Mouse (Mus musculus) liver, embryonic 12.5 days (tissue): Measurements from ENCODE around the gene Acbd4. TPM values are rescaled to one million over a fixed set of nuclear protein-coding genes. Genes with fewer than 3 reads are reported as not detected.

Experiments used
- ATAC-seq: fragments of 200-750 bp; cut with Nextera tagmentation; 2 replicates; pipeline ENCODE4 v1.8.0; 2017; ENCODE audit warnings: moderate number of reproducible peaks, mild to moderate bottlenecking, moderate library complexity
- H3K27ac ChIP-seq: fragments of 300-500 bp; sonication (generic); 2 replicates; pipeline ENCODE4 v1.5.1; 2016; ENCODE audit warnings: mild to moderate bottlenecking
- H3K27me3 ChIP-seq: fragments of 300-500 bp; sonication (generic); replicated peaks from 2 replicates; pipeline ENCODE4 v1.6.1; 2016; ENCODE audit warnings: mild to moderate bottlenecking, moderate library complexity
- H3K36me3 ChIP-seq: fragments of 300-500 bp; sonication (generic); 2 replicates; pipeline ENCODE4 v1.6.1; 2016; ENCODE audit warnings: mild to moderate bottlenecking, moderate library complexity
- H3K4me1 ChIP-seq: fragments of 300-500 bp; sonication (generic); 2 replicates; pipeline ENCODE4 v1.6.1; 2016
- H3K4me2 ChIP-seq: fragments of 300-500 bp; sonication (generic); 2 replicates; pipeline ENCODE4 v1.6.1; 2016; ENCODE audit warnings: mild to moderate bottlenecking, moderate library complexity
- H3K4me3 ChIP-seq: fragments of 300-500 bp; sonication (generic); 2 replicates; pipeline ENCODE4 v1.5.1; 2016; ENCODE audit warnings: mild to moderate bottlenecking, moderate library complexity
- H3K9ac ChIP-seq: fragments of 300-500 bp; sonication (generic); 2 replicates; pipeline ENCODE4 v1.6.1; 2016; ENCODE audit warnings: mild to moderate bottlenecking, moderate library complexity
- H3K9me3 ChIP-seq: fragments of 300-500 bp; sonication (generic); replicated peaks from 2 replicates; pipeline ENCODE4 v1.6.1; 2016; ENCODE audit warnings: mild to moderate bottlenecking, moderate library complexity
- WGBS: fragments of 180-500 bp; shearing (Covaris S2); methylation state at CpG from one replicate; pipeline ENCODE4 v1.1.7; 2016; ENCODE audit not compliant: insufficient replicate concordance; 5-methylcytosine and 5-hydroxymethylcytosine counted together
- polyA plus RNA-seq: library from polyadenylated mRNA; unstranded; fragments of >200 nt; fragmentation: Nextera tagmentation; extraction: Ambion mirVana; gene quantifications from 2 replicates; pipeline ENCODE4 v1.2.1, GENCODE M21; 2016

Acbd4 gene
- polyA plus RNA-seq = 40.6 and 46.1 TPM in 2 replicates

DNA sequence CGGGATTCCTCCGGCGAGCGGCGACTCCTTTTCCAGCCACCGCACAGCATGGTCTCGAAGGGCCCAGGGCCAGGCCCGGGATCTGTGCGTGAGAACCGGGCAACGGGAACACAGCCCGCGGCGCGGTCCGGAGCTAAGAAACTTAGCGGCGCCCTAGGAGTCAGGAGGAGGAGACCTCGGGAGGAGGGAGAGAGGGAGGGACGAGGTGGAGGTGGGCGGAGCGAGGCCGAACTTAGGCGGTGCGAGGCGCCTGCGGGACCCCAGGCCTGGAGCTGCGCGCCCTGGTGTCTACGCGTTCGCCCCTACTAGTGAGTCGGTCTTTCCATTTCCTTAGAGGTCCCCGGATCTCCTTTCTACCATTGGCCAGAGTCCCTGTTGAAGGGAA is at the start of gene Acbd4, which contains the start of gene Plcd3:
Acbd4 (plus strand) TSS at position 202 of the 385 bp plus-strand sequence.
Plcd3 (minus strand) TSS at position 178 of the 385 bp plus-strand sequence.
- ATAC-seq = peak; percentile 19; the same call in 1 of the 2 replicates
- peak within 1 kb of the TSS; percentile 75 for H3K4me2 ChIP-seq
- peak within 1 kb of the TSS; percentile 67 for H3K4me3 ChIP-seq
- peak within 1 kb of the TSS; percentile 55 for H3K9ac ChIP-seq
- H3K36me3 ChIP-seq = peaks cover 15% of the 10 kb centered on the region
- peak within 1 kb of the TSS; percentile 27; the same call in 1 of the 2 replicates for H3K27ac ChIP-seq
- H3K27me3 ChIP-seq = peaks cover 56% of the 10 kb centered on the region
- peaks cover 59% of the 10 kb centered on the region for H3K4me1 ChIP-seq
- H3K9me3 ChIP-seq = no peaks in the 10 kb centered on the region
- WGBS = 1% methylated on average over 34 of the region's 34 CpGs

GRCm38 (mm10) chr11:103052078-103052477 is 49.4 kb upstream of the Acbd4 start:
- Histone ChIP-seq H3K9me3 (no peaks in the 10 kb centered on the region), H3K27ac (no peak overlapping the region), H3K27me3 (no peaks in the 10 kb centered on the region), H3K4me1 (no peaks in the 10 kb centered on the region), H3K9ac (no peak overlapping the region), H3K4me3 (no peak overlapping the region), H3K36me3 (peaks cover 80% of the 10 kb centered on the region), H3K4me2 (no peak overlapping the region)
- 84% methylated on average over 6 of the region's 6 CpGs for WGBS
- ATAC-seq = no peak

DNA sequence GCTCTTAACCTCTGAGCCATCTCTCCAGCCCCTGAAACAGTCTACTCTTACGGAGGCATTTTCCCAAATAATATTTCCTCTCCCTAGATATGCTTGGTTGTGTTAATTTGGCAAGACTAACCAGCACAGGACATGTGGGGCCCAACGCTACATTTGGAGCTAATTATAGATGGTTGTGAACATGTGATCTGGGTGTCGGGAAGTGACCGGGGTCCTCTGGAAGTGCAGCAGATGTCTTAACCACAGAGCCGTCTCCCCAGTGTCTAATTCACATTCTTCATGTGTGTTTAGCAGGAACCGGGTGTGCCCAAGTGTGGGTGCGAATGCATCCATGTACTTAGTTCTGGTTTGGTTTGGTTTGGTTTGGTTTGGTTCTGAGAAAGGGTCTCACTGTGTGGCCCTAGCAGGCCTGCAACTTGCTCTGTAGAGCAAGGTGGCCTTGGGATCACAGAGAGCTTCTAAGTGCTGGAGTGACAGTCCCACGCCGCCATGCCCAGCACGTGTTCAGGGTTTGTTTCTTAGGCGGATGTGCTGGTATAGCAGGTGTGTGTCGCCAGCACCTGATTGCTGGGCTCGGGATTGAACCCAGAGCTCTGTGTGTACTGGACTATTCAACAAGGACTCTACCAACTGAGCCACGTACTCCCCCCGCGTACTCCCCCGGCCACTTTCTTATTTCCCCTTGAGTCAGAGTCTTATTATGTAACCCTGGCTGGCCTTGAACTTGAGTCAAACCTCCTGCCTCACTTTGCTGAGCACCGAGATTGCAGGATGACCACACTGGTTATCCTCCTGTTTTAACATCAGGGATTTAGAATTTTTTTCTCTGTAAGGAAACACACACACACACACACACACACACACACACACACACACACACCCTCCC is 48.0 kb upstream of the Acbd4 start:
- ATAC-seq = no peak

GRCm38 (mm10) chr11:103054798-103055197 is 46.7 kb upstream of the Acbd4 start:
- Histone ChIP-seq H3K4me3 (no peak overlapping the region), H3K27ac (no peak overlapping the region), H3K27me3 (no peaks in the 10 kb centered on the region), H3K36me3 (peaks cover 94% of the 10 kb centered on the region), H3K9ac (no peak overlapping the region), H3K4me1 (no peaks in the 10 kb centered on the region), H3K9me3 (no peaks in the 10 kb centered on the region), H3K4me2 (no peak overlapping the region)
- ATAC-seq = no peak
- WGBS = 37% methylated on average over 6 of the region's 6 CpGs

More for the DNA sequence above, 48.0 kb upstream of the Acbd4 start:
- Histone ChIP-seq H3K4me3 (no peak overlapping the region), H3K9ac (no peak overlapping the region), H3K36me3 (peaks cover 85% of the 10 kb centered on the region), H3K4me2 (no peak overlapping the region), H3K27ac (no peak overlapping the region), H3K27me3 (no peaks in the 10 kb centered on the region), H3K4me1 (no peaks in the 10 kb centered on the region), H3K9me3 (no peaks in the 10 kb centered on the region)
- WGBS = 81% methylated on average over 18 of the region's 18 CpGs

DNA sequence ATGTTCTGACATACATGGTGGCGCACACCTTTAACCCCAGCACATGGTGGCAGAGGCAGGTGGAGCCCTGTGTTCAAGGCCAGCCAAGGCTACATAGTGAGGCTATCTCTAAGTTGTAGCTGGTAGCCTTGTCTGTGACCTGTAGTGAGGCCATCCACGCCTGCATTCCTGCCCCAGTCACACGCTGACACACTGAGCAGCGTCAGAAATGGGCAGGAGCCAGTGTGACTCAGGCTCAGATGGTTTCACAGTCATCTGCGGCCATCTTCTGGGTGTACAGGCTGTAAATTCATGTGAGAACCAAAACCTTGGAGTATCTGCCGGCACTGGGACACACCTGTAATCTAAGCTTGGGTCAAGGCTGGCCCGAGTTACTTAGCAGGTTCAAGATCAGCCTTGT is 44.8 kb upstream of the Acbd4 start:
- no peak overlapping the region for H3K27ac ChIP-seq
- H3K4me1 ChIP-seq = no peaks in the 10 kb centered on the region
- no peak overlapping the region for H3K9ac ChIP-seq
- no peak for ATAC-seq
- no peak overlapping the region for H3K4me3 ChIP-seq
- no peaks in the 10 kb centered on the region for H3K27me3 ChIP-seq
- WGBS = 88% methylated on average over 7 of the region's 7 CpGs
- H3K4me2 ChIP-seq = no peak overlapping the region
- H3K36me3 ChIP-seq = peaks cover 95% of the 10 kb centered on the region
- no peaks in the 10 kb centered on the region for H3K9me3 ChIP-seq

DNA sequence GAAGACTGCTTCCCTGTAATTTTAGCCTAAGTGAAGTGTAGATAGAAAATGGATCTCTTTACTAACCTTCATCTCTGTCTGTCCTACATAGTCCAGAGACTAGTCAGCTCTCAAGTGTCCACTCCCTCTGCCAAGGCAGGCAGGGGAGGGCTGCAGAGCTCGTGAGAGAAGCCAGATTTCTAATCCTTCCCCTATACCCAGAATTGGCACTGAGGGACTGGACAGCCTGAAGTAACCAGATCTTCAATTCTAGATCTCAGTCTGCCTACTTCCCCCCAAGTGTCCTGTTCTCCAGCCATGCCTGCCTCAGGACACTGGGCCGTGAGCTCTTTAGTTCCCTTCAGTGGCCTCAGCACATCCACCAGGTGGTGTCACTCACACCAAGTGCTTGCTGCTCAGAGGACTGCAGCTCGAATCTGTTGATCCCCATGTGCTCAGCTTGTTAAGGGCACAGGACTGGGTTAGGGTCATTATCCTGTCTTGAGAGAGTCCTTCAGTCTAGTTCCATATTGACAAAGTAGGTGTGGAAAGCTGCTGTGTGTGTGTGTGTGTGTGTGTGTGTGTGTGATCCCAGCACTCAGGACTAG is 42.9 kb upstream of the Acbd4 start:
- ATAC-seq = no peak
- Histone ChIP-seq H3K4me3 (no peak overlapping the region), H3K27me3 (no peaks in the 10 kb centered on the region), H3K9me3 (no peaks in the 10 kb centered on the region), H3K36me3 (peaks cover 92% of the 10 kb centered on the region), H3K4me2 (no peak overlapping the region), H3K9ac (no peak overlapping the region), H3K27ac (no peak overlapping the region), H3K4me1 (no peaks in the 10 kb centered on the region)
- 73% methylated on average over 3 of the region's 3 CpGs for WGBS

- Histone ChIP-seq H3K4me1 (no peaks in the 10 kb centered on the region), H3K4me2 (no peak overlapping the region), H3K9ac (no peak overlapping the region), H3K36me3 (peaks cover 92% of the 10 kb centered on the region), H3K4me3 (no peak overlapping the region), H3K27me3 (no peaks in the 10 kb centered on the region), H3K9me3 (no peaks in the 10 kb centered on the region), H3K27ac (no peak overlapping the region)
- ATAC-seq = no peak
- 85% methylated on average over 14 of the region's 14 CpGs for WGBS
These were observed 35.1 kb upstream of the Acbd4 start for GRCm38 (mm10) chr11:103066191-103067050.

DNA sequence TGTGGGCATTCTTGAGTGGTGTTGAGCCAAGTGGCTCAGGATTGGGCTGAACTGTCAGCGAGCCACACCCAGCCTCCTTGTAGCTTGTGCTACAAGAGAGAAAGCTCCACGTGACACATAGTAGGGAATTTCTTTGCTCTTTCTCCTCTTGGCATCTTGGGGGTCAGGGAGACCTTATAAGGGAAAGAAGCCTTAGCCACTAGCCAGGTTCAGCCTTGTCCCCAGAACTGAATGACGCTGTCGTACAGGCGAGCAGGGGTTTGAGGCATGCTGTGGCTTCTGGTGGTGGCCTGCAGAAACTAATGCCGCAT is 34.5 kb upstream of the Acbd4 start:
- no peaks in the 10 kb centered on the region for H3K27me3 ChIP-seq
- WGBS = 89% methylated on average over 6 of the region's 6 CpGs
- H3K36me3 ChIP-seq = peaks cover 86% of the 10 kb centered on the region
- no peak overlapping the region for H3K27ac ChIP-seq
- H3K4me3 ChIP-seq = no peak overlapping the region
- H3K4me1 ChIP-seq = no peaks in the 10 kb centered on the region
- H3K9me3 ChIP-seq = no peaks in the 10 kb centered on the region
- ATAC-seq = no peak
- H3K9ac ChIP-seq = no peak overlapping the region
- no peak overlapping the region for H3K4me2 ChIP-seq

DNA sequence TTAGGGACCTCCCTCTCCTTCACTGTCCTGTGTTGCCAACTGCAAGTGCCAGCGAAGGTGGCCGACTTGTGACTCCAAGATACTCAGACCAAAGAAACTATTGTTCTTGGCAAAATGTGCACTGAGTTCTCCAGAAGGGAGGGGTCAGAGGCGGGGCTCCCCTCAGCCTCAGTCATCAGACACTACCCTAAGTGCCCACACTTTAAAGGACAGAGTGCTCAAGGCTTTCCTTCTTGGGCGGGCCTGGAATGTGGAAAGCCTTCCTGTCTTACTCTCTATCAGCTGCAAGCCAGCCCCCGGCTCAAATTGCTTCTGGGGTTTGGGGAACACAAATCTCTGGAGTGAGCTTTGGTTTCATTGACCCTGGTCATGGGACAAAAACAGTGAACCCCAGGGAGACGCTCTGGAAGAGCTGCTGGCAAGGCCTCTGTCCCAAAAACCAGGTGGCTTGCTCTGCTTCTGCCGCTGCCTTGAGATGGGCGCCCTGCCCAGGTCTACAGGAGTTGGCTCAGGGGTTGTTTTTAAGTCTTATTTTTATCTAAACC is 34.0 kb upstream of the Acbd4 start:
- no peaks in the 10 kb centered on the region for H3K27me3 ChIP-seq
- no peak overlapping the region for H3K4me2 ChIP-seq
- H3K4me1 ChIP-seq = no peaks in the 10 kb centered on the region
- peaks cover 83% of the 10 kb centered on the region for H3K36me3 ChIP-seq
- ATAC-seq = no peak
- no peak overlapping the region for H3K27ac ChIP-seq
- no peak overlapping the region for H3K9ac ChIP-seq
- no peaks in the 10 kb centered on the region for H3K9me3 ChIP-seq
- no peak overlapping the region for H3K4me3 ChIP-seq
- 78% methylated on average over 8 of the region's 8 CpGs for WGBS

GRCm38 (mm10) chr11:103068272-103068671 is 33.2 kb upstream of the Acbd4 start:
- 83% methylated on average over 4 of the region's 4 CpGs for WGBS
- Histone ChIP-seq H3K9ac (no peak overlapping the region), H3K4me1 (no peaks in the 10 kb centered on the region), H3K27ac (no peak overlapping the region), H3K36me3 (peaks cover 78% of the 10 kb centered on the region), H3K27me3 (no peaks in the 10 kb centered on the region), H3K4me2 (no peak overlapping the region), H3K9me3 (no peaks in the 10 kb centered on the region), H3K4me3 (no peak overlapping the region)
- no peak for ATAC-seq

GRCm38 (mm10) chr11:103068884-103069283 is 32.6 kb upstream of the Acbd4 start:
- H3K4me2 ChIP-seq = no peak overlapping the region
- WGBS = 86% methylated on average over 11 of the region's 11 CpGs
- H3K4me1 ChIP-seq = no peaks in the 10 kb centered on the region
- no peaks in the 10 kb centered on the region for H3K27me3 ChIP-seq
- no peak for ATAC-seq
- H3K9me3 ChIP-seq = no peaks in the 10 kb centered on the region
- peaks cover 72% of the 10 kb centered on the region for H3K36me3 ChIP-seq
- H3K27ac ChIP-seq = no peak overlapping the region
- no peak overlapping the region for H3K4me3 ChIP-seq
- no peak overlapping the region for H3K9ac ChIP-seq
